Mouse (Mus musculus) heart, embryonic 15.5 days (tissue): Measurements from ENCODE around the gene Prg3. TPM values are rescaled to one million over a fixed set of nuclear protein-coding genes. Genes with fewer than 3 reads are reported as not detected.

Source experiments
- ATAC-seq: fragments of 200-750 bp; cut with Nextera tagmentation; replicated peaks from 2 replicates; pipeline ENCODE4 v1.8.0; 2017; ENCODE audit warnings: low read depth, moderate TSS enrichment; ENCODE audit not compliant: insufficient number of reproducible peaks, insufficient read depth, low FRiP score
- H3K27ac ChIP-seq: fragments of 300-500 bp; sonication (generic); 2 replicates; pipeline ENCODE4 v1.5.1; 2015; ENCODE audit warnings: mild to moderate bottlenecking, inconsistent platforms
- H3K27me3 ChIP-seq: fragments of 300-500 bp; sonication (generic); 2 replicates; pipeline ENCODE4 v1.6.1; 2015; ENCODE audit warnings: inconsistent platforms
- H3K36me3 ChIP-seq: fragments of 300-500 bp; sonication (generic); 2 replicates; pipeline ENCODE4 v1.6.1; 2015; ENCODE audit warnings: mild to moderate bottlenecking, inconsistent platforms
- H3K4me1 ChIP-seq: fragments of 300-500 bp; sonication (generic); replicated peaks from 2 replicates; pipeline ENCODE4 v1.6.1; 2015; ENCODE audit warnings: inconsistent platforms
- H3K4me2 ChIP-seq: fragments of 300-500 bp; sonication (generic); 2 replicates; pipeline ENCODE4 v1.6.1; 2015; ENCODE audit warnings: inconsistent platforms, mild to moderate bottlenecking, moderate library complexity
- H3K4me3 ChIP-seq: fragments of 300-500 bp; sonication (generic); 2 replicates; pipeline ENCODE4 v1.5.1; 2015; ENCODE audit warnings: mild to moderate bottlenecking, inconsistent platforms
- H3K9ac ChIP-seq: fragments of 300-500 bp; sonication (generic); 2 replicates; pipeline ENCODE4 v1.6.1; 2015; ENCODE audit warnings: mild to moderate bottlenecking, inconsistent platforms
- H3K9me3 ChIP-seq: fragments of 300-500 bp; sonication (generic); replicated peaks from 2 replicates; pipeline ENCODE4 v1.6.1; 2016; ENCODE audit warnings: inconsistent platforms
- WGBS: fragments of 180-500 bp; shearing (Covaris S2); methylation state at CpG from one replicate; pipeline ENCODE4 v1.1.7; 2015; ENCODE audit warnings: mixed read lengths; 5-methylcytosine and 5-hydroxymethylcytosine counted together
- polyA plus RNA-seq: library from polyadenylated mRNA; unstranded; fragments of >200 nt; fragmentation: Nextera tagmentation; extraction: Ambion mirVana; gene quantifications from 2 replicates; pipeline ENCODE4 v1.2.1, GENCODE M21; 2015

Gene Prg3
- polyA plus RNA-seq, 1 experiment from 2014 or later: not detected

- ATAC-seq: no peak
- no peaks in the 10 kb centered on the region for H3K27me3 ChIP-seq
- H3K27ac ChIP-seq: peak overlapping the region; percentile 62; the same call in 1 of the 2 replicates
- H3K4me1 ChIP-seq: peaks cover 12% of the 10 kb centered on the region; the same call in 1 of the 2 replicates
- no peaks in the 10 kb centered on the region for H3K9me3 ChIP-seq
- no peak overlapping the region for H3K4me2 ChIP-seq
- no peak overlapping the region for H3K9ac ChIP-seq
- H3K36me3 ChIP-seq: no peaks in the 10 kb centered on the region
- 59% methylated on average over 3 of the region's 3 CpGs for WGBS
- H3K4me3 ChIP-seq: no peak overlapping the region
Observed at GRCm38 (mm10) chr2:84999486-85000181, 11.6 kb downstream of the Prg3 start.

- no peak overlapping the region for H3K4me3 ChIP-seq
- H3K9ac ChIP-seq: no peak overlapping the region
- no peaks in the 10 kb centered on the region for H3K27me3 ChIP-seq
- H3K9me3 ChIP-seq: no peaks in the 10 kb centered on the region
- WGBS: 77% methylated on average over 13 of the region's 13 CpGs
- peak overlapping the region; percentile 39 for H3K27ac ChIP-seq
- ATAC-seq: 0 out of 2 replicates have a peak, but pooled peaks have one; percentile 14
- H3K4me2 ChIP-seq: no peak overlapping the region
- H3K36me3 ChIP-seq: no peaks in the 10 kb centered on the region
- H3K4me1 ChIP-seq: peaks cover 12% of the 10 kb centered on the region; the same call in 1 of the 2 replicates
Observed at GRCm38 (mm10) chr2:85001497-85001896, 13.5 kb downstream of the Prg3 start.

- no peak for ATAC-seq
- Histone ChIP-seq H3K4me3 (no peak overlapping the region), H3K9me3 (no peaks in the 10 kb centered on the region), H3K4me1 (peaks cover 12% of the 10 kb centered on the region; the same call in 1 of the 2 replicates), H3K27me3 (no peaks in the 10 kb centered on the region), H3K4me2 (no peak overlapping the region), H3K27ac (no peak overlapping the region), H3K9ac (no peak overlapping the region), H3K36me3 (no peaks in the 10 kb centered on the region)
- WGBS: 29% methylated on average over 8 of the region's 8 CpGs
Observed at GRCm38 (mm10) chr2:85002575-85002974, 14.6 kb downstream of the Prg3 start.

- Histone ChIP-seq H3K4me1 (peaks cover 12% of the 10 kb centered on the region; the same call in 1 of the 2 replicates), H3K9ac (no peak overlapping the region), H3K36me3 (no peaks in the 10 kb centered on the region), H3K9me3 (no peaks in the 10 kb centered on the region), H3K27ac (no peak overlapping the region), H3K27me3 (no peaks in the 10 kb centered on the region), H3K4me3 (no peak overlapping the region), H3K4me2 (no peak overlapping the region)
- 76% methylated on average over 4 of the region's 4 CpGs for WGBS
- no peak for ATAC-seq
Observed at GRCm38 (mm10) chr2:85004341-85004740, 16.3 kb downstream of the Prg3 start.

- no peaks in the 10 kb centered on the region for H3K9me3 ChIP-seq
- ATAC-seq: no peak
- 62% methylated on average over 7 of the region's 7 CpGs for WGBS
- no peak overlapping the region for H3K4me2 ChIP-seq
- H3K36me3 ChIP-seq: no peaks in the 10 kb centered on the region
- H3K4me1 ChIP-seq: peaks cover 21% of the 10 kb centered on the region
- no peak overlapping the region for H3K9ac ChIP-seq
- H3K27ac ChIP-seq: no peak overlapping the region
- no peaks in the 10 kb centered on the region for H3K27me3 ChIP-seq
- no peak overlapping the region for H3K4me3 ChIP-seq
Observed at GRCm38 (mm10) chr2:85006600-85006999, 18.6 kb downstream of the Prg3 start.

GRCm38 (mm10) chr2:85007729-85008128 lies 19.7 kb downstream of the Prg3 start:
- Histone ChIP-seq H3K9ac (no peak overlapping the region), H3K27ac (no peak overlapping the region), H3K4me3 (no peak overlapping the region), H3K27me3 (no peaks in the 10 kb centered on the region), H3K9me3 (no peaks in the 10 kb centered on the region), H3K4me1 (peaks cover 27% of the 10 kb centered on the region), H3K4me2 (no peak overlapping the region), H3K36me3 (no peaks in the 10 kb centered on the region)
- no peak for ATAC-seq
- WGBS: 31% methylated on average over 4 of the region's 4 CpGs

- H3K4me3 ChIP-seq: no peak overlapping the region
Observed at GRCm38 (mm10) chr2:85009212-85009611, 21.2 kb downstream of the Prg3 start.

GRCm38 (mm10) chr2:85011906-85012604 lies 24.0 kb downstream of the Prg3 start:
- H3K4me2 ChIP-seq: no peak overlapping the region
- H3K4me3 ChIP-seq: no peak overlapping the region
- H3K27me3 ChIP-seq: no peaks in the 10 kb centered on the region
- H3K9ac ChIP-seq: no peak overlapping the region
- no peaks in the 10 kb centered on the region for H3K36me3 ChIP-seq
- no peak for ATAC-seq
- H3K9me3 ChIP-seq: no peaks in the 10 kb centered on the region
- 38% methylated on average over 9 of the region's 9 CpGs for WGBS
- H3K27ac ChIP-seq: peak overlapping the region; percentile 10; the same call in 1 of the 2 replicates
- peaks cover 27% of the 10 kb centered on the region for H3K4me1 ChIP-seq

More at GRCm38 (mm10) chr2:85009212-85009611, 21.2 kb downstream of the Prg3 start:
- Histone ChIP-seq H3K36me3 (no peaks in the 10 kb centered on the region), H3K27ac (no peak overlapping the region), H3K9ac (no peak overlapping the region), H3K9me3 (no peaks in the 10 kb centered on the region), H3K4me1 (peaks cover 22% of the 10 kb centered on the region), H3K27me3 (no peaks in the 10 kb centered on the region), H3K4me2 (no peak overlapping the region)
- 70% methylated on average over 2 of the region's 2 CpGs for WGBS
- no peak for ATAC-seq

GRCm38 (mm10) chr2:85012679-85013078 lies 24.7 kb downstream of the Prg3 start:
- 51% methylated on average over 14 of the region's 14 CpGs for WGBS
- Histone ChIP-seq H3K9ac (no peak overlapping the region), H3K27me3 (no peaks in the 10 kb centered on the region), H3K4me1 (peaks cover 27% of the 10 kb centered on the region), H3K9me3 (no peaks in the 10 kb centered on the region), H3K36me3 (no peaks in the 10 kb centered on the region), H3K4me2 (no peak overlapping the region), H3K27ac (peak overlapping the region; percentile 10; the same call in 1 of the 2 replicates), H3K4me3 (no peak overlapping the region)
- no peak for ATAC-seq

GRCm38 (mm10) chr2:85013826-85014587 lies 26.0 kb downstream of the Prg3 start:
- Histone ChIP-seq H3K4me1 (peaks cover 27% of the 10 kb centered on the region), H3K27ac (no peak overlapping the region), H3K4me2 (no peak overlapping the region)

GRCm38 (mm10) chr2:85014588-85014982 lies 26.6 kb downstream of the Prg3 start:
- no peak for ATAC-seq
- Histone ChIP-seq H3K4me1 (peaks cover 27% of the 10 kb centered on the region), H3K4me2 (no peak overlapping the region), H3K4me3 (no peak overlapping the region), H3K27me3 (no peaks in the 10 kb centered on the region), H3K9ac (no peak overlapping the region), H3K36me3 (no peaks in the 10 kb centered on the region), H3K9me3 (no peaks in the 10 kb centered on the region), H3K27ac (no peak overlapping the region)
- WGBS: 51% methylated on average over 3 of the region's 3 CpGs

More at GRCm38 (mm10) chr2:85013826-85014587, 26.0 kb downstream of the Prg3 start:
- 80% methylated on average over 5 of the region's 5 CpGs for WGBS
- no peaks in the 10 kb centered on the region for H3K9me3 ChIP-seq
- ATAC-seq: no peak
- H3K36me3 ChIP-seq: no peaks in the 10 kb centered on the region
- no peak overlapping the region for H3K9ac ChIP-seq
- H3K27me3 ChIP-seq: no peaks in the 10 kb centered on the region
- no peak overlapping the region for H3K4me3 ChIP-seq
